Mouse (Mus musculus) stomach, adult 2 months (tissue): Measurements from ENCODE around the gene Setdb1. TPM values are rescaled to one million over a fixed set of nuclear protein-coding genes. Genes with fewer than 3 reads are reported as not detected.

Source experiments
- polyA plus RNA-seq: library from polyadenylated mRNA; depleted of rRNA; stranded (reverse); fragments of >200 nt; gene quantifications from 2 replicates; pipeline ENCODE4 v1.2.3, GENCODE M21; 2012; rRNA removed

Setdb1 gene
- 2.4 and 3.3 TPM in 2 replicates for polyA plus RNA-seq

DNA sequence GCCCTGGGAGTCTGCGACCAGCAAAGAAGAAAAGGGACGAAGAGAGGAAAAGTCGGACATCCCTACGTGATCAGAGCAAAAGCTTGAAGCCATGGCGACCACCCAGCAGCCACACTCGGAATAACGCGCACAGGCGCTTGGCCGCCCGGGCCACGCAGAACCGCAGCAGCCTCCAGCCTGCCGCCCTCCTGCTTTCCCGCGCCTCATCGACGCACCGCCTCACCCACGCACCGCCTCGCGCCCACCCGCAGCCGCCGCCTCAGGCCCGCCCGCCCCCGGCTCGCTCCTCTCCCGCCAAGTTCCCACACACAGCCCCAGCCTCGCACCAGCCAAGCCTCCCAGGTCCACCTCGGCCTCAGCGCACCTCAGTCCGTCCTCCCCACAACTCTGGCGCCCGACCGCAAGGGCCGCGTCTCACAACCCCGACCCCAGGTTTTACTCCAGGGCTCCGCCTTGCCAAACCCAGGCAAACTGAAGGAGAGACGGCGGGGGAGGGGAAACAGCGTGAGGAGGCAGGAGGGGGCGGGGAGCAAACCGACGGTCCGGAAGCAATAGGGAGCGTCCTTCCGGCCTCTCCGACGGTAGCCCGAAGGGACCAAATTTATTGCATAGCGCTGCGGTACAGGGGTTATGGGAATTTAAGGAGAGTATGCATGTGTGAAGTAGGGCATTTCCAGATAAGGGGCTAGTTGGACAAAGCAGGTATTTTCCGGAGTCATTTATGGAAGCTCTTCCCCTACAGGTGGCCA, at the start of gene Setdb1:
TSS of gene Setdb1 (minus strand) at position 502 of the 749 bp plus-strand sequence.

DNA sequence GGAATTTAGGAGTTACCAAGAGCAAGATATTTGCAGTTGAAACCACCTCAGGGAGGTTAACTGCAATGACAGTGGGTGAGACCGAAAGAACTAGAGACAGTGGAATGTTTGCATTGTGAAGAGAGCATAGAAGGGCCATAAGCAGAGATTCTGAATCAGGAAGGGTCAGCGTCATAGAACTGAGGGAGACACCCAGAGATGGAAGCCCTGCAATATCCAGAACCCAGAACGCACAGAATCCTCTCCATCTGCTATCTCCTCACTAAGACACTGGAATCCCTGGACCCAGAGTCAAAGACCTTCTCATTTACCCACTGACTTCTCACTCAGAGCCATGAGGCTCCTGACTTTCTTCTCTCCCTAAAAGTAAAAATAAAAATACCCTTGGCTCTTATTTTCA, 45.7 kb upstream of the Setdb1 start, which contains the start of gene 4930558C23Rik:
TSS of gene 4930558C23Rik (minus strand) at position 101 of the 400 bp plus-strand sequence.

DNA sequence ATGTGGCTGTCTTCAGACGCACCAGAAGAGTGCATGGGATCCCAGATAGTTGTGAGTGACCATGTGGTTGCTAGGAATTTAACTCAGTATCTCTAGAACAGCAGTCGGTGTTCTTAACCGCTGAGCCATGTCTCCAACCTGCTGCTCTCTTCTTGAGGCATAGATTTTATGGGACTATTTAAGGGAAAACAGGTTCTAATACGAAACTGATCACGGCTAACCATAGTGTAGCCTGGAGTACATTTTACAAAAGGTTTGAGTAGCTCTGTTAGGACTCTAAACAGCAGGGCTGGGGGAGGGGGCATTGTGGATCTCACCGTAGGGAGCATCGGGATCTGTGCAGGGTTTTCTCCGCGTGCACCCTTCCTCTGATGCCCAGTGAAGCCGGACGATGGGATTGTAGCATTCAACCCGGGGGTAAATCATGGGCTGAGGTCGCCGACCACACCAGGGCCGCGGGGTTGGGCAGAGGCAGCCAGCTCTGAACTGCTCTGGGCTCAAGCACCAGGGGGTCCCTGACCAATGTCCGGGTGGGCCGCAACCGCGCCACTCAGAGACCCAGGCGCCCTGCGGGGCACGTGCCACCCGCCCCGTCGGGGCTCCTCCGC, 42.4 kb downstream of the Setdb1 start, which contains the start of gene Cers2:
TSS of gene Cers2 (plus strand) at position 306 of the 608 bp plus-strand sequence.

DNA sequence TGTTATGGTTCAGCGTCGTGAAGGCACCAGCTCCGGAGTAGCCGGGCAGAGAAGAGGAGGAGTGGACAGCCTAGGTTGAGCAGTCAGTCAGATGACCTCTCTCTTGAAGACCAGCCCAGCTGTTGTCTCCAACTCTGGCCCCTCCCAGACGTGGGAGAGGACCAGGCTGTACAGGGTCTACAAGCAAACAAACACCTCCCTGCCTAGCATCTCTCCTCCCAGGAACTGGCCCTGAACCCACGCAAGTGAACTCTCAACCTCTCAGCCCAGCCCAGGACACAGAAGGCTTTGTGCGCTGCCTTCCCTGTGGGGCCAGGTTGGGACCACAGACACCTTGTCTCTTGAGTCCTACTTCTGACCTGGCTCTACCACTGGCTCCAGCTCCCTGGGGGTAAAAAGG, 49.9 kb downstream of the Setdb1 start, which contains the start of gene Anxa9:
TSS of gene Anxa9 (minus strand) at position 77 of the 400 bp plus-strand sequence.

DNA sequence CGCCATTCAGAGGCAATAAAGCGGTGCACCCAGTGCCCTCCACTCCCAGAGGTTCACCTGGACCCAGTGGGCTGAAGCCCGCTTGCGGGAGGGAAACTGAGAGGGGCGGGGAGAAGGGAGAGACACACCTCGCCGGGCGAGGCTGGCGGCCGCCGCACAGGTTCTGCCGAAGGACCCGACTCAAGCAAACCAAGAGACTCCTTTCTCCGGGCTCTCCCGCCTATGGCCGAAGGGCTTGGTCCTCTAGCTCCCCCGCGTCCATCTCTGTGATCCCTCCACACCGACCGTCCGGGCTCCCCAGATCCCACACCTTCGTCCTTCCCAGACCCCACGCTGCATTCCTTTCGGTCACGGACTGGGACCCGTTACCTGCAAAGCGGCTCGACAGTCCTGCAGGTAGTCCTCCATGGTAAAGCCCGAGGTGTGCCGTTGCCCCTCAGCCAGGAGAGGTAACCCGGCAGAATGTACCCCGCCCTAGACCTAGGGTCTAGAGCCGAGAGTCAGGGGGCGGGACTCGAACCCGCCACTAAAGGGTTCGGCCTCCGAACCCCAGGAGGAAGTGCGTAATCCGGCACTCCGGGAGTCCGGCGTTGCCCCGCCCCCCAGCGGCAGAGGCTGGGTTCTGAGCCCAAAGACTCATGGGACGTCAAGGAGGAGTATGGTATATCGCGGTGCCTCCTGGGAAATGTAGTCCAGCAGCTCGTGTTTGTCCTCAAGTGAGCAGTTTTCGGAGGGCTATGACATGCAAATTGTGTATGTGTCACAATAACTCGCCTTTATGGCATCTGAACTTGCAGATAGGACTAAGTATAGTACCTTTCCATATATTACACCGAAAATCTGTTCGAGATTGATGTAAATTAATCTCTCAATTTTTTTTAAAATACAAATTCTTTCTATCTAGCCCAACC, 75.5 kb downstream of the Setdb1 start, which contains the start of the genes Mindy1 and Prune1:
TSS of gene Mindy1 (plus strand) at position 130 of the 911 bp plus-strand sequence.
TSS of gene Prune1 (minus strand) at position 861 of the 911 bp plus-strand sequence.

Other genes starting within 250 kb of the Setdb1 start
- 31.7 and 34.4 TPM in 2 replicates for gene Vps72, start 246.2 kb downstream of the Setdb1 start, polyA plus RNA-seq
- gene Tmod4, start 232.7 kb downstream of the Setdb1 start, polyA plus RNA-seq: 0.68 and 1.2 TPM in 2 replicates
- 10.4 and 15.6 TPM in 2 replicates for gene Scnm1, start 223.2 kb downstream of the Setdb1 start, polyA plus RNA-seq
- 2.4 and 2.5 TPM in 2 replicates for gene Lysmd1, start 223.1 kb downstream of the Setdb1 start, polyA plus RNA-seq
- gene Tnfaip8l2, start 214.8 kb downstream of the Setdb1 start, polyA plus RNA-seq: 1.6 and 5.7 TPM in 2 replicates
- 4.5 and 6.8 TPM in 2 replicates for gene Sema6c, start 196.7 kb downstream of the Setdb1 start, polyA plus RNA-seq
- 1.8 and 2.6 TPM in 2 replicates for gene Gabpb2, start 139.3 kb downstream of the Setdb1 start, polyA plus RNA-seq
- 33.6 and 48.9 TPM in 2 replicates for gene Cdc42se1, start 128.5 kb downstream of the Setdb1 start, polyA plus RNA-seq
- 5.1 and 6.1 TPM in 2 replicates for gene Mllt11, start 125.0 kb downstream of the Setdb1 start, polyA plus RNA-seq
- 0.43 and 0.90 TPM in 2 replicates for gene Gm128, start 115.6 kb downstream of the Setdb1 start, polyA plus RNA-seq
- 7.9 and 8.0 TPM in 2 replicates for gene Bnipl, start 106.0 kb downstream of the Setdb1 start, polyA plus RNA-seq
- gene Mindy1, start 75.9 kb downstream of the Setdb1 start, polyA plus RNA-seq: 58.1 and 69.6 TPM in 2 replicates
- 5.5 and 7.9 TPM in 2 replicates for gene Prune1, start 75.1 kb downstream of the Setdb1 start, polyA plus RNA-seq
- 7.4 and 10.1 TPM in 2 replicates for gene Anxa9, start 50.0 kb downstream of the Setdb1 start, polyA plus RNA-seq
- 17.4 and 19.9 TPM in 2 replicates for gene Cers2, start 42.4 kb downstream of the Setdb1 start, polyA plus RNA-seq
- not detected in 2 replicates for gene 4930558C23Rik, start 45.6 kb upstream of the Setdb1 start, polyA plus RNA-seq
- gene Arnt, start 77.2 kb upstream of the Setdb1 start, polyA plus RNA-seq: 15.3 and 16.3 TPM in 2 replicates
- 1.2 and 2.1 TPM in 2 replicates for gene Ctsk, start 142.1 kb upstream of the Setdb1 start, polyA plus RNA-seq
- 1.7 and 2.6 TPM in 2 replicates for gene Ctss, start 169.6 kb upstream of the Setdb1 start, polyA plus RNA-seq
- gene Hormad1, start 202.5 kb upstream of the Setdb1 start, polyA plus RNA-seq: not detected in 2 replicates
- gene Golph3l, start 231.7 kb upstream of the Setdb1 start, polyA plus RNA-seq: 0.96 and 1.3 TPM in 2 replicates